Mouse (Mus musculus) G1E-ER4 (cell line): ENCODE data around the gene Cd151. TPM values are rescaled to one million over a fixed set of nuclear protein-coding genes. Genes with fewer than 3 reads are reported as not detected.

ENCODE experiments used
- GATA1 ChIP-seq: IDR thresholded peaks from one replicate; pipeline ENCODE4 v1.8.0; 2012; ENCODE audit warnings: low read length, inconsistent platforms
- polyA plus RNA-seq: library from polyadenylated mRNA; stranded (reverse); fragments of >175 nt; gene quantifications from 2 replicates; pipeline ENCODE4 v1.2.3, GENCODE M21; 2012

Cd151 gene
- polyA plus RNA-seq, 1 experiment, result 15.2 TPM

GRCm38 (mm10) chr7:141432741-141433516 lies 34.3 kb upstream of the Cd151 start:
- no peak for TF ChIP-seq GATA1

- TF ChIP-seq GATA1, result no peak
Observed at GRCm38 (mm10) chr7:141433517-141434400, 33.4 kb upstream of the Cd151 start.

- TF ChIP-seq GATA1, result no peak
Observed at GRCm38 (mm10) chr7:141434464-141434863, 32.7 kb upstream of the Cd151 start.

GRCm38 (mm10) chr7:141435129-141435855 lies 31.9 kb upstream of the Cd151 start:
- no peak for TF ChIP-seq GATA1

GRCm38 (mm10) chr7:141435856-141436522 lies 31.2 kb upstream of the Cd151 start:
- no peak for TF ChIP-seq GATA1

GRCm38 (mm10) chr7:141436523-141436892 lies 30.7 kb upstream of the Cd151 start:
- TF ChIP-seq GATA1, result no peak

- TF ChIP-seq GATA1, result no peak
Observed at GRCm38 (mm10) chr7:141437178-141438120, 29.7 kb upstream of the Cd151 start, which contains the start of gene Slc25a22. Gene Slc25a22, minus strand, starts transcription at chr7:141437892.

GRCm38 (mm10) chr7:141438201-141438968 lies 28.8 kb upstream of the Cd151 start:
- no peak for TF ChIP-seq GATA1

GRCm38 (mm10) chr7:141439140-141439679 lies 28.0 kb upstream of the Cd151 start:
- no peak for TF ChIP-seq GATA1

GRCm38 (mm10) chr7:141439811-141440210 lies 27.4 kb upstream of the Cd151 start:
- no peak for TF ChIP-seq GATA1

GRCm38 (mm10) chr7:141440613-141441012 lies 26.6 kb upstream of the Cd151 start:
- no peak for TF ChIP-seq GATA1

- TF ChIP-seq GATA1, result no peak
Observed at GRCm38 (mm10) chr7:141441460-141441859, 25.7 kb upstream of the Cd151 start.

- no peak for TF ChIP-seq GATA1
Observed at GRCm38 (mm10) chr7:141442199-141442598, 25.0 kb upstream of the Cd151 start.
